Mouse (Mus musculus) left cerebral cortex, adult 2 months (tissue): ENCODE results near the gene Tmem266. TPM values are rescaled to one million over a fixed set of nuclear protein-coding genes. Genes with fewer than 3 reads are reported as not detected.

Experiments
- DNase-seq, 2 experiments: peaks; one replicate each; pipeline ENCODE4 v3.0.0; 2021 to 2022; ENCODE audit warnings: low spot score in 2 of 2, mixed read lengths in 1 of 2; ENCODE audit errors: extremely low spot score in 1 of 2
- H3K27ac ChIP-seq: fragments of 200-600 bp; 2 replicates; pipeline ENCODE4 v1.8.1; 2022
- H3K4me3 ChIP-seq: fragments of 200-600 bp; 2 replicates; pipeline ENCODE4 v1.8.1; 2022
- CTCF ChIP-seq: fragments of 200-600 bp; IDR thresholded peaks from 2 replicates; pipeline ENCODE4 v1.8.1; 2022; ENCODE audit warnings: antibody characterized with exemption, mild to moderate bottlenecking, moderate library complexity
- intact Hi-C: fragments of 180-260 bp; cut with DNase I; formaldehyde crosslinking; loops from one replicate; pipeline ENCODE4 v1.15.1; 2025
- total RNA-seq, 2 experiments: library from RNA; stranded (reverse); gene quantifications; 2 replicates each; pipeline ENCODE4 v1.2.3; 2021

The Tmem266 gene
- total RNA-seq, 2 experiments from 2014 or later: 7.6 to 8.1 TPM

- no peak for TF ChIP-seq CTCF
- Histone ChIP-seq H3K4me3 (no peak overlapping the region), H3K27ac (no peak overlapping the region)
- no peak for DNase-seq
- intact Hi-C loops: no loop called here
Observed at GRCm38 (mm10) chr9:55381456-55381855, 54.7 kb downstream of the Tmem266 start.

DNA sequence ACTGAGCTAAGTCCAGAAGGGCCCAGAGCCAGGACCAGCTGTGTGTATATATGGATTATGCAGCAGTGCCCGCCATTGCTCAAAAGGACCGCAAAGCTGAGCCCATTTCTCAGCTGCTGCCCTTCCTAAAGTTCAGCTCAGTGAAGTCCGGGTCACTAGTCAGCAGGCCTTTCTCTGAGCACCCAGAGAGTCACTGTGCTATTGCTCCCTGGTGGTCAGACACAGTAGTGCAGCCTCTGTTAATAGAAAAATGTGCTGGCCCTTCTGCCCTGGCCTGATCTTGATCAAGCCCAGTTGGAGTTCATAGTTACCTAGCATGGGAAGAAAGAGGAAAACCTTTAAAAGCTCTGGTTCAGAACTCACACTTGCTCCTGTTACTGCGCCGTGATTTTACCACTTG is 55.7 kb downstream of the Tmem266 start:
- no peak for DNase-seq
- no peak overlapping the region for H3K27ac ChIP-seq
- intact Hi-C loops: no loop called here
- no peak overlapping the region for H3K4me3 ChIP-seq
- TF ChIP-seq CTCF: peak; percentile 75

DNA sequence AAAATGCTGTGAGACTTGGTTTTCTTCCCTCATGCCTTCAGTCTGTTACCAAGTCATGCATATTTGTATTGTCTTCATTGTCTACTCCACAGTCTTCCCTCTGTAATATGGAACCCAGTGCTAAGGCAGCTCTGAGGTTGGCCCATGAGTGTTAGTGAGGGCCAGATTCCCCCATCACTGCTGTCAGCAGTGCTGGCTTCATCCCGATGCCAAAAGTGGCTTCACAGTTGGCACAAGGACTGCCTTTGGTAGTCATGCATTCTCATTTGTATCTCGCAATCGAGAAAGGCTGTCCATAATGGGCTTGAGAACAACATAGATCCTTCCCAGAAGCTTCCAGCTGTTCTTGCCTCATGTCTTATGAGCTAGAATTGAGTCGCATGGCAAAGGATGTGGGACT is 59.4 kb downstream of the Tmem266 start:
- DNase-seq: no peak
- no peak for TF ChIP-seq CTCF
- no peak overlapping the region for H3K27ac ChIP-seq
- intact Hi-C loops: no loop called here
- H3K4me3 ChIP-seq: no peak overlapping the region

DNA sequence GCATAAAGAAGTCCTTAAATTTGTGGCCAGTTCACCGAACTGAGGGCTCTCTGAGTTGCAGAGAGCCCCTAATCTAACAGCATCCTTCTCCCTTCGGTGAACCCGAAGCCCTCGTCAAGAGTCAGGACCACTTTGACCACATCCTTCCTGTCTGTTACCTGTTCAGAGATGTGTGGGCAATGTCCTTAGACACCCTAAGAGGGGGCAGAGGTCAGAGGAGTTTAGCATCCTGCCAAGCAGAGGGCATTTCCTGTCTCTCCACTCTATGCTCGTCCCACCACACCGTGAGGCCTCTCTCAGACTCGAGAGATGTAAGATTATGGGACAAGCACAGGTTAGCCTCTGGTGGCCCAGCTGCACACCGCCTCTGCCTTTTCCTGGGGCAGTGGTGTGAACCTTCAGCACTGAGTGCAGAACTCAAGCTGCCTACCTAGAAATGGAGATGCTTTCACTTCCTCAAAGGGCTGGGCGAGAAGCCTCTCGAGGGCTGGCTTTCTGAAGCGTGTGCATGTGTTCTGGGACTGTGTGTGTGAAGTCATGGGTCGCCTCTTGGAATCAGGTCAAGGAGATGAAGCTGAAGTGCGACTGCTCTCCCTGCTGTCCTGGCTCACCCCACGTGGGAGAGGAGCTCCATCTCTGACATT is 61.3 kb downstream of the Tmem266 start:
- no peak for DNase-seq
- Histone ChIP-seq H3K27ac (no peak overlapping the region), H3K4me3 (no peak overlapping the region)
- TF ChIP-seq CTCF: no peak
- intact Hi-C loops: no loop called here

DNA sequence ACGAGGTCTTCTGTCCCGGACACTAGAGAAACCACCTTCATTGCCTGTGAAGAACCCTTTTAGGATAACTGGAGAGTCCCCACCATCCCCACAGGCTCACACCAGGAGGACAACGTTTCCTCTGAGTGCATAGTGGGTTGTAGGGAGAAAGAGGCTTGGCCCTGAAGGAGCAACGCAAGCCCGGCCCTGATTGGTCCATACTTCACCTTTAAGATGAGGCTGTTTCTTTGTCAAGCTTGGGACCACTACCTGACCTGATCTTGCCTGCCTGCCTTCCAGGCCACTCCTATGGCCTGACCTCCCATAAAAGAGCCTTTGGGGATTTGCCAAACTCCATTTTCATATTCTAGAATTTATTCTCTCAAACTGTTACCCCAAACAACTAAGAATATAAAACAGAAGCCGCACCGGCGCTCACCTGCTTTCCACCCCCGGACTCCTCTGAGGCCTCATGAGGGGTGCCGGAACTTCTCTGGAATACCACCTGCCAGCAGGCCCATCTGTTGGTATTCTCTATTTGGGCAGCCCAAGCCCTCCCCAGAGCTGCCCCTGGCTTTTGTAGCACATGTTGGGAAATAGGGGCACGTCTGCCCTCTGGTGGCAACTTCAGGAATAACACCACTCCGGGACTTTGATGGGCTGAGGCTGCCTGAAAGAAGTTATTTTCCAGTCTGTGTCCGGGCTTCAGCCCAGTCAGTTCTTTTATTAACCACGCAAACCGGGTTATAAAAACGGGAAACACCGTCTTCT is 65.4 kb downstream of the Tmem266 start:
- Histone ChIP-seq H3K4me3 (no peak overlapping the region), H3K27ac (no peak overlapping the region)
- intact Hi-C loops: loop anchor here (1.0 to 10.0 kb wide), 4 partner anchors 66 to 367 kb away; partner anchors contain the start of genes Chrna3, Nrg4 and Tmem266
- peak; percentile 96 for TF ChIP-seq CTCF
- DNase-seq: peak; percentile 80 to 81

GRCm38 (mm10) chr9:55395650-55396049 is 68.9 kb downstream of the Tmem266 start:
- intact Hi-C loops: loop anchor here (10.0 kb wide), 1 partner anchor 371 kb away; the partner anchor contains the start of gene Chrna3
- no peak for DNase-seq
- no peak for TF ChIP-seq CTCF

DNA sequence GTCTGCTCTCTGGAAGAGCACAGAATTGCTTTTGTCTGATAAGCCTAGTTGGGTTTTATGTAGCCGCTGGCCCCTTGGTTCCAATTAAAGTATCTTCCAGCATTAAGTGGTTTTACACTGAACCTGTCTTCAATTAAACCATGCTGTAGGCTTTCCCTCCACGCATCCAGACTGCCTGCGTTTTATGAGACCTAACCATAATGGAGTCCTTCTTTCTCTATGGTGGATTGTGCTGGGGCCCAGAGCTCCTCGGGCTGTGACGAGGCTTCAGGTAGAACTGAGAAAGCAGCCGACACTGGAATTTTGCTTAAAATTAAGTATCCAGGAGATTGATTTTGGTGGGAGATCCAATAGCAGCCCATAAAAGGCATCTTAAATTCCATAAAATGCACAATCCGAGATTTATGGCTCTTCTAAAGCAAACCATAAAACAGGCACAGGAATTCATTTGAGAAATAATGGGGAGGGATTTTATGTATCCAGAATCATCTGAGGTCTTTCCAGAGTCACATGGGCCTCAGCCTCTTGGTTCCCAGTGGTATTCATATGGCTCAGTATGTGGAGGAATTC is 72.4 kb downstream of the Tmem266 start:
- DNase-seq: no peak
- no peak overlapping the region for H3K27ac ChIP-seq
- intact Hi-C loops: loop anchor here (10.0 kb wide), 1 partner anchor 374 kb away; the partner anchor contains the start of gene Chrna3
- no peak for TF ChIP-seq CTCF
- H3K4me3 ChIP-seq: no peak overlapping the region

More at GRCm38 (mm10) chr9:55395650-55396049, 68.9 kb downstream of the Tmem266 start:
- Histone ChIP-seq H3K4me3 (no peak overlapping the region), H3K27ac (no peak overlapping the region)

- no peak for DNase-seq
- TF ChIP-seq CTCF: no peak
- H3K27ac ChIP-seq: no peak overlapping the region
- intact Hi-C loops: no loop called here
- no peak overlapping the region for H3K4me3 ChIP-seq
Observed at GRCm38 (mm10) chr9:55402276-55402675, 75.6 kb downstream of the Tmem266 start.

DNA sequence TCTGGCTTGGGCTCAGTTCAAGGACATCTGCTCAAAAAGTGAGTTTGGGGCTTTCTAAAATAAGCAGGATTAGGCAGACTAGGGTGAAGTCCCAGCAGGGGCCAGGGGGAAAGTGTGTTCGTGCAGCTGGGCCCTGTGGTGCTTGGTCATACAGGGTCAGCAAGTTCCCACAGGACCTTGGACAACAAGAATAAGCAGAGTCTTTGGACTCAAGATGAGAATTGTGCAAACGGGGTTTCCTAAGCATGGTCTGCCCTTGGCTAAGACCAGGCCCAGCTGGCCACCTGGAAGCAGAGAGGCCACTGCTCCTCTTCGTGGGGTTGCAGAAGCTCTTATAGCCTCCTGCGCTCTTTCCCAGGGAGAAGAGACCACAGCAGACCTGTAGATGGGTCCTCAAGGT is 77.5 kb downstream of the Tmem266 start:
- Histone ChIP-seq H3K4me3 (no peak overlapping the region), H3K27ac (no peak overlapping the region)
- no peak for TF ChIP-seq CTCF
- no peak for DNase-seq
- intact Hi-C loops: no loop called here

GRCm38 (mm10) chr9:55404976-55405702 is 78.4 kb downstream of the Tmem266 start:
- TF ChIP-seq CTCF: no peak
- DNase-seq: no peak
- no peak overlapping the region for H3K4me3 ChIP-seq
- H3K27ac ChIP-seq: no peak overlapping the region
- intact Hi-C loops: no loop called here

GRCm38 (mm10) chr9:55406773-55407172 is 80.1 kb downstream of the Tmem266 start:
- H3K27ac ChIP-seq: no peak overlapping the region
- intact Hi-C loops: no loop called here
- no peak for TF ChIP-seq CTCF
- DNase-seq: no peak
- no peak overlapping the region for H3K4me3 ChIP-seq

DNA sequence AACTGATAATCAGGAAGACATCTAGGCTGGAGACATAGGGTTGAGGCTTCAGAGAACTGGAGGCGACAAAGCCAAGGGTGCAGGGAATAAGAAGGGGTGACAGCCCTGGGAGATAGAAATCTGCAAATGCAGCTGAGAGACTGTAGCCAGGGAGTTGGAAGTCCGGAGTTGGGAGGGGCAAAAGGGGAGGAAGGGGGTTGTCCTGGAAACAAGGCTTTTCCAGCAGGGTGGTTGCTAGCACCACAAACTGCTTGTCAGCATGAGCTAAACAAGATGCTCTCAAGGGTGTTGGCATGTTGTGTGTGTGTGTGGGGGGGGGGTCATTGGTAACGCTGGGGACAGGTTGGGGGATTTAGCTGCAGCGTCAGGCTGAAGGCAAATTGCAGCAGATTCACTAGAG is 82.1 kb downstream of the Tmem266 start:
- DNase-seq: no peak
- Histone ChIP-seq H3K4me3 (no peak overlapping the region), H3K27ac (no peak overlapping the region)
- intact Hi-C loops: no loop called here
- TF ChIP-seq CTCF: no peak
